Mouse (Mus musculus) bone marrow, adult 2 months (tissue): Measurements from ENCODE around the gene Maml2.

Experiments
- CTCF ChIP-seq: fragments of 200-500 bp; IDR thresholded peaks from 2 replicates; pipeline ENCODE4 v1.5.1; 2011; ENCODE audit warnings: low read length, control low read depth; ENCODE audit not compliant: control insufficient read depth, insufficient read depth
- POLR2A ChIP-seq: fragments of 200-500 bp; IDR thresholded peaks from 2 replicates; pipeline ENCODE4 v1.6.1; 2011; ENCODE audit warnings: low read depth, mild to moderate bottlenecking, control low read depth, low read length, borderline replicate concordance; ENCODE audit not compliant: control insufficient read depth

DNA sequence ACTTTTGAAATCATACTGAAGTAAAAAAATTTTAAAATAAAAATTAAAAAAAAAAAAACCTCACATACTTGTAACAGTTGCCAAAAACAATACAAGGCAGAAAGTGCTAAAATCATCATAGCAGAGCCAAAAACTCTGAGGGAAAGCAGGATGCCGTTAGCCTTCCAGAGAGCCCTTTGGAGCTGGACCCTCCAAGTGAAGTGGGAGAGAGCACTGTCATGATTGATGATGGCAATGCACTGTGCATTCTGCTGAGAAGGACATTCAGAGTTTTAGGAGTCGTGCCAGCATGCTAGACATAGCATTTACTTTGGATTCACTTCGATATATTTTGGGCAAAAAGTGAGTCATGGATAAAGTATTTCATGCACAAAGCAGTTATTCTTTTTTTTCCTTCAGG, 313.8 kb downstream of the Maml2 start:
- no peak for TF ChIP-seq CTCF
- no peak for TF ChIP-seq POLR2A
